Mouse (Mus musculus) midbrain, postnatal 0 days (tissue): ENCODE results near the gene Vps29. TPM values are rescaled to one million over a fixed set of nuclear protein-coding genes. Genes with fewer than 3 reads are reported as not detected.
"Not testable (repeated sequence)": the region's sequence is repeated elsewhere in the genome, so short reads cannot be mapped to it uniquely, and the experiment has no call there.

Source experiments
- ATAC-seq: fragments of 200-750 bp; cut with Nextera tagmentation; 2 replicates; pipeline ENCODE4 v1.8.0; 2017; ENCODE audit warnings: moderate number of reproducible peaks, mild to moderate bottlenecking, moderate TSS enrichment, moderate library complexity; ENCODE audit not compliant: low FRiP score
- DNase-seq: peaks from one replicate; pipeline ENCODE4 v3.0.0-alpha.2; 2015; ENCODE audit warnings: low spot score
- H3K27ac ChIP-seq: fragments of 300-500 bp; sonication (generic); 2 replicates; pipeline ENCODE4 v1.5.1; 2014; ENCODE audit warnings: low read depth, mild to moderate bottlenecking, low read length, mixed read lengths
- H3K27me3 ChIP-seq: fragments of 300-500 bp; sonication (generic); 2 replicates; pipeline ENCODE4 v1.6.1; 2014; ENCODE audit warnings: low read length, control low read depth, mixed read lengths; ENCODE audit not compliant: insufficient read depth
- H3K36me3 ChIP-seq: fragments of 300-500 bp; sonication (generic); 2 replicates; pipeline ENCODE4 v1.6.1; 2014; ENCODE audit warnings: low read length, control low read depth, mixed read lengths; ENCODE audit not compliant: insufficient read depth
- H3K4me1 ChIP-seq: fragments of 300-500 bp; sonication (generic); 2 replicates; pipeline ENCODE4 v1.6.1; 2014; ENCODE audit warnings: mild to moderate bottlenecking, control low read depth, antibody characterized with exemption, low read length, mixed read lengths; ENCODE audit not compliant: insufficient read depth
- H3K4me2 ChIP-seq: fragments of 300-500 bp; sonication (generic); 2 replicates; pipeline ENCODE4 v1.6.1; 2014; ENCODE audit warnings: low read depth, mild to moderate bottlenecking, low read length, mixed read lengths; ENCODE audit not compliant: poor library complexity, severe bottlenecking
- H3K4me3 ChIP-seq: fragments of 300-500 bp; sonication (generic); 2 replicates; pipeline ENCODE4 v1.5.1; 2014; ENCODE audit warnings: low read depth, mild to moderate bottlenecking, low read length, moderate library complexity
- H3K9ac ChIP-seq: fragments of 300-500 bp; sonication (generic); replicated peaks from 2 replicates; pipeline ENCODE4 v1.6.1; 2014; ENCODE audit warnings: mild to moderate bottlenecking, low read length, moderate library complexity, mixed read lengths; ENCODE audit not compliant: poor library complexity, severe bottlenecking
- H3K9me3 ChIP-seq: fragments of 300-500 bp; sonication (generic); 2 replicates; pipeline ENCODE4 v1.6.1; 2016; ENCODE audit warnings: low read length, control low read depth
- CTCF ChIP-seq: IDR thresholded peaks from 2 replicates; pipeline ENCODE4 v1.5.1; 2016; ENCODE audit warnings: antibody characterized with exemption, mild to moderate bottlenecking
- WGBS: fragments of 180-500 bp; shearing (Covaris S2); extraction: QIAGEN DNeasy Blood & Tissue Kit; methylation state at CpG from one replicate; pipeline ENCODE4 v1.1.7; 2014; 5-methylcytosine and 5-hydroxymethylcytosine counted together
- polyA plus RNA-seq: library from polyadenylated mRNA; unstranded; fragments of >200 nt; fragmentation: Nextera tagmentation; extraction: Ambion mirVana; gene quantifications from 2 replicates; pipeline ENCODE4 v1.2.1, GENCODE M21; 2015
- total RNA-seq: library from RNA; depleted of rRNA; stranded (reverse); fragments of >200 nt; gene quantifications from 2 replicates; pipeline ENCODE4 v1.2.3, GENCODE M21; 2014

The Vps29 gene
- total and polyA plus RNA-seq, 2 experiments from 2014 or later = 137 to 368 TPM

DNA sequence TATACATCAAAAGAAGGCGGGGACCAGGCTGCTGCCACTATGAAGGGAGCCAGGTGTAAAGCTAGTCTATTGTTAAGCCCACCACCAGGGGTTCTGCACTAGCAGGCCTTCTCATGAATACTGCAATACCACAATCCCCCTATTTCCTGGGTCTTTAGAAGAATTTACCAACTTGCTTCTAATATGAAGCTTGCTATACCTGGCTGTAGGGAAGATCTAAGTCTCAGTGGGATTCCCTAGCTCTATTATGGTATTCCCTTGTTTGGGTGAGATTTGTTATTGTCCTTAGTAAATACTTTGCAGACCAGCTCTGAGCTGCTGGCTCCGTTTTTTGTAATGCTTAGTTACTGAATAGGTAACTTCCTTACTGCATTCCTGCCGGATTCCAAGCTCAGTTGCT is 35.2 kb upstream of the Vps29 start:
- DNase-seq, H3K9me3 ChIP-seq, H3K4me3 ChIP-seq, H3K27ac ChIP-seq, ATAC-seq, H3K27me3 ChIP-seq, H3K4me1 ChIP-seq, H3K4me2 ChIP-seq, H3K9ac ChIP-seq: not testable (repeated sequence)
- WGBS = 78% methylated on average over 3 of the region's 3 CpGs
- peaks cover 16% of the 10 kb centered on the region for H3K36me3 ChIP-seq
- 0 out of 2 replicates have a peak, but pooled peaks have one; percentile 8 for TF ChIP-seq CTCF

DNA sequence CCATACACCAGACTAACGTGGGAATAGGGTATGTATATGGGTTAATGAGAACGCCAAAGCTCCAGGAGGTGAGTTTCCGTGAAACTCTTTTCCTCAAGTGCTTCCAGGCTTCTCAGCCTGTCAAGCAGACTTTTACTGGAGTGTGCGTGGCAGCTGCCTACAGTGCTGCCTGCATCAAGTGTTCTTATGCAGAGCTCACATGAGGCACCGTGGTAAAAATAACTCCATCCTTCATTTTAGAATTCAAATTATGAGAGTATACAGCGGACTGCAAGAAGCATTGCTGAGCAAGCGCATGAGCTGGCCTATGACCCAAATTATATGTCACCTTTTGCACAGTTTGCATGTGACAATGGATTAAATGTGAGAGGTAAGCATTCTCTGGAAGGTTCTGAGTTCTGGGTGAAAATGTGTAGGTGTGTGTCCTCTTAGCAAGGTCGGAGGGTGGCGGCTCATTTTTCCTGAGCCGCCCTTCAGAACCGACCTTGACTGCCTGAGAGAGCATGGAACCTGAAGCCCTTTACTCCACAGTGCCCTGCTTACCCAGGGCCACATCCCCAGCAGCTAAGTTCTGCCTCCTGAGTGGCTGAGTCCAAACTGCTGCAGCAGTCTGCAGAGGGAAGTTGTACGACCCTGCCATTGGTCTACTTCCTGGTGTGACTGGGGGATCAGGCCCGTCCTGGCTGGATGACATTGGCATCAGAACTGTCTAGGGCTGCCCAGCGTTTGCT is 34.5 kb upstream of the Vps29 start:
- 72% methylated on average over 14 of the region's 14 CpGs for WGBS
- H3K4me2 ChIP-seq = no peak overlapping the region

DNA sequence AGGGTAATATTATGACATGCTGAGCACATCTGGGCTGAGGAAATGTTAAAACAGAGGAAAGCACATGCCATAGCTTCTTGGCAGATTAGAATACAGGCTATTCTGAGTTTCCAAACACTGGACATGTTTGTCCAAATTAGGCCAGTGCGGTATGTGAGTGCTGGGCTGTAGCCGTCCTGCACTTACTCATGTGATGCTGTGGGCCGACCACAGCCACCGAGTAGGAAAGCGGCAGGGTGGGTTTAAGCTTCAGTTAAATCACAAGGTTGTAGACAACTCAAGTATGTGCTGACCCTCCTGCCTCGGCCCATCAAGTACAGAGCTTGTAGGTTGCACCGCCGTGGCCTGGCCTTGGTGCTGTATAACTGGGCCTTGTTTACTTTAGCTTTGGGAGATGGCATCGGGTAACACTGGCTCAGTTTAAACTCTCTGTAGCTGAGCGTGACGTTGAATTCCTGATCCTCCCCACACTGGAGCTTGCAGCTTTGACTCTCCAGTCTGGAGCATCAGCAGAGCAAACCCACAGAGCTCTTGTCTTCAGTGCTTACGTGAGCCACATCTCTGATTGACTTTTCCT is 33.9 kb upstream of the Vps29 start:
- Histone ChIP-seq H3K9ac (no peak overlapping the region), H3K27ac (no peak overlapping the region), H3K36me3 (peaks cover 26% of the 10 kb centered on the region; the same call in 1 of the 2 replicates), H3K4me2 (no peak overlapping the region), H3K4me3 (no peak overlapping the region), H3K9me3 (no peaks in the 10 kb centered on the region), H3K4me1 (no peaks in the 10 kb centered on the region), H3K27me3 (no peaks in the 10 kb centered on the region)
- TF ChIP-seq CTCF = no peak
- 86% methylated on average over 12 of the region's 12 CpGs for WGBS
- no peak for DNase-seq
- ATAC-seq = no peak

More for the DNA sequence above, 34.5 kb upstream of the Vps29 start:
- no peaks in the 10 kb centered on the region for H3K9me3 ChIP-seq
- no peak overlapping the region; the same call in 1 of the 2 replicates for H3K27ac ChIP-seq
- no peak overlapping the region for H3K4me3 ChIP-seq
- no peak for TF ChIP-seq CTCF
- no peak for DNase-seq
- H3K4me1 ChIP-seq = no peaks in the 10 kb centered on the region
- H3K36me3 ChIP-seq = peaks cover 20% of the 10 kb centered on the region
- ATAC-seq = no peak
- no peak overlapping the region for H3K9ac ChIP-seq
- no peaks in the 10 kb centered on the region for H3K27me3 ChIP-seq

DNA sequence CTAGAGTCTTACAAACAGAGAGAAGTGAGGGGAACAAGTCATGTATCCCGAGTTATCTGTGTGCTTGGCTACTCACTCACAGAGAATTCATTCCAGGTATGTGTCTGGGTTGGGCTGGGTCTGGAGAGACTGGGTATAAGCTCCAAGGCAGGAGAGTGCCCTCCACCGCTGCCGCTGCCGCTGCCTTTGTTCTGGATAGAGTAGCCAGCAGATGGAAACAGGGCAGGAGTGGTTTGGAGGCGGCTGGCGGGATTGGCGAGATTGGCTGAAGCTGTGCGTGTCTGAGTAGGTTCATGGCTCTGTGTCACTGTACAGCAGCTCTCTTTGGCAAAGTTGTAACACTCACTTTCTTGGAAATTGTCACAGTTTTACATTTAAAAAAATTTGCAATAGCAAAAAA is 30.6 kb upstream of the Vps29 start:
- Histone ChIP-seq H3K27ac (no peak overlapping the region), H3K27me3 (no peaks in the 10 kb centered on the region), H3K36me3 (peaks cover 31% of the 10 kb centered on the region; the same call in 1 of the 2 replicates), H3K4me1 (no peaks in the 10 kb centered on the region), H3K4me3 (no peak overlapping the region), H3K9ac (no peak overlapping the region), H3K9me3 (no peaks in the 10 kb centered on the region), H3K4me2 (no peak overlapping the region)
- ATAC-seq (no peak), DNase-seq (no peak)
- TF ChIP-seq CTCF = no peak
- WGBS = 58% methylated on average over 8 of the region's 8 CpGs

DNA sequence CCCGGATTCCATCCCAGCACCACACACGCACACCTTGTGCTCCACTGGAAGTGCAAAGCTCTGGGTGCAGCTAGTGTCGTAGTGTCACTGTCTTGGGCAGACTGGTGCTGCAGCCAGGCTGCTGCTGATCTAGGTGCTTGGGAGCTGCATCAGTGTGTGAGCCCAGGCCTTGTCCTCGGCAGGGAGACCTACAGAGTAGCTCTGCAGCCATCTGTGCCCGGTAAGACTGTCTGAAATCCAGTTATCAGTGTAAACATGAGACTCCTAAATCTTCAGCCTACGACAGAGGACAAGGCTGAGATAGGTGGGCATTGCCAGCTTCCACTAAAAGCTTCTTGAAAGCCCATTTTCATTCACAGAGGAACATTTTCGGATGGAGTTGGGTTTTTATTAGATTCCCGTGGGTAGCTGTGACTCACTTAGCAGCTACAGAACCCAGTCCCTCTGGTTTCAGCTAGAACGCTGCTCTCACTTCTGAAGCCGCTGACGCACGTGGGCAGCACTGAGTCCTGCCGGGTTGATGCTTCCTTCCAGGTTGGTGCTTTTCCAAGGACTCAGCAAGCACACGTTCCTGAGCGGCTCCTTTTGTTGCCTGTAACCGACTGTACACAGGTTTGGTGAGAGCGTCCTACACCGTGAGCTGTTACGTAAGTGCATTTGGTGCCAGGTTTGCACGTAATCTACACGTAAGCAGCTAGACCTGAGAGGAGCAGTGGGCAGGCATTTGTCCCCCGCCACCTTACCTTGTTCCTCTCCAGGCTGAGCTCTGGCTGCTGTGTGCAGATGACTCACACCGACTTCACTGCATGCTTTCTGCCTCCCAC is 29.3 kb upstream of the Vps29 start:
- Histone ChIP-seq H3K9ac (no peak overlapping the region), H3K27me3 (no peaks in the 10 kb centered on the region), H3K27ac (no peak overlapping the region), H3K4me1 (no peaks in the 10 kb centered on the region), H3K9me3 (no peaks in the 10 kb centered on the region), H3K4me3 (no peak overlapping the region), H3K36me3 (peaks cover 31% of the 10 kb centered on the region; the same call in 1 of the 2 replicates), H3K4me2 (no peak overlapping the region)
- 87% methylated on average over 23 of the region's 23 CpGs for WGBS
- TF ChIP-seq CTCF = no peak
- DNase-seq = peak; percentile 34
- ATAC-seq = no peak
